Mouse (Mus musculus): ENCODE data around the gene Nfatc3. TPM values are rescaled to one million over a fixed set of nuclear protein-coding genes. Genes with fewer than 3 reads are reported as not detected.

Nfatc3 gene
- polyA plus RNA-seq, 1 experiment from 2014 or later: 3.2 TPM

GRCm38 (mm10) chr8:106127054-106127453 is 68.4 kb downstream of the Nfatc3 start:
- Histone ChIP-seq H3K4me1 (ENCODE audit: control insufficient read depth, insufficient read depth, low read length) (no peaks in the 10 kb centered on the region), H3K9me3 (ENCODE audit: control insufficient read depth, low read length) (no peaks in the 10 kb centered on the region), H3K4me2 (ENCODE audit: low read depth, low read length) (no peak overlapping the region), H3K9ac (replicated peaks; ENCODE audit: low read depth, low read length) (no peak overlapping the region), H3K27me3 (ENCODE audit: control insufficient read depth, insufficient read depth, low read length) (no peaks in the 10 kb centered on the region), H3K27ac (ENCODE audit: low read depth, low read length) (no peak overlapping the region), H3K4me3 (ENCODE audit: low read depth, low read length) (no peak overlapping the region), H3K36me3 (ENCODE audit: control insufficient read depth, insufficient read depth, low read length) (peaks cover 13% of the 10 kb centered on the region; the same call in 1 of the 2 replicates)
- 84% methylated on average over 3 of the region's 3 CpGs for WGBS
- ATAC-seq (ENCODE audit: low read depth): no peak

DNA sequence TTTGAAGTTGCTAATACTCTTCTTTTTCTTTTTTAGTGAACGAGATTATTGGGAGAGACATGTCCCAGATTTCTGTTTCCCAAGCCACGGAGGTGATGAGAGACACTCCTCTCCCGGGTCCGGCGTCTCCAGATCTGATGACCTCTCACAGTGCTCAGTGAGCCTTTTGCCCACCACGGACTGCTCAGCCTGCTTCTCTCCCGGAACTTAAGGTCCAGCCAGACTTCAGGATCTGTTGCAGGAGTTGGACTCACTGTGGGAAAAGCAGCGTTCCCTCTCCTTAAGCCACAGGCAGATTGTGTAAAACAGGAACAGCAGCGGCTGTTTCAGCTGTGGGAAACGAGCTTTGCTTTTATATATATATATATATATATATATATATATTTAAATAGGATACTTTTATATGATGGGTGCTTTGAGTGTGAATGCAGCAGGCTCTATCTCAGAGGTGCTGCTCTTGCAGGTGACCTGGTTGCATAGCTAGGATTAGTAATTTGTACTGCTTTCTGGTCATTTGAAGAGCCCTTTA is 69.3 kb downstream of the Nfatc3 start:
- Histone ChIP-seq H3K36me3 (ENCODE audit: control insufficient read depth, insufficient read depth, low read length) (peaks cover 19% of the 10 kb centered on the region), H3K27me3 (ENCODE audit: control insufficient read depth, insufficient read depth, low read length) (peaks cover 3% of the 10 kb centered on the region; the same call in 1 of the 2 replicates), H3K9me3 (ENCODE audit: control insufficient read depth, low read length) (no peaks in the 10 kb centered on the region), H3K9ac (replicated peaks; ENCODE audit: low read depth, low read length) (no peak overlapping the region), H3K4me3 (ENCODE audit: low read depth, low read length) (no peak overlapping the region), H3K27ac (ENCODE audit: low read depth, low read length) (no peak overlapping the region), H3K4me1 (ENCODE audit: control insufficient read depth, insufficient read depth, low read length) (no peaks in the 10 kb centered on the region), H3K4me2 (ENCODE audit: low read depth, low read length) (no peak overlapping the region)
- ATAC-seq (ENCODE audit: low read depth): no peak
- 95% methylated on average over 10 of the region's 10 CpGs for WGBS

DNA sequence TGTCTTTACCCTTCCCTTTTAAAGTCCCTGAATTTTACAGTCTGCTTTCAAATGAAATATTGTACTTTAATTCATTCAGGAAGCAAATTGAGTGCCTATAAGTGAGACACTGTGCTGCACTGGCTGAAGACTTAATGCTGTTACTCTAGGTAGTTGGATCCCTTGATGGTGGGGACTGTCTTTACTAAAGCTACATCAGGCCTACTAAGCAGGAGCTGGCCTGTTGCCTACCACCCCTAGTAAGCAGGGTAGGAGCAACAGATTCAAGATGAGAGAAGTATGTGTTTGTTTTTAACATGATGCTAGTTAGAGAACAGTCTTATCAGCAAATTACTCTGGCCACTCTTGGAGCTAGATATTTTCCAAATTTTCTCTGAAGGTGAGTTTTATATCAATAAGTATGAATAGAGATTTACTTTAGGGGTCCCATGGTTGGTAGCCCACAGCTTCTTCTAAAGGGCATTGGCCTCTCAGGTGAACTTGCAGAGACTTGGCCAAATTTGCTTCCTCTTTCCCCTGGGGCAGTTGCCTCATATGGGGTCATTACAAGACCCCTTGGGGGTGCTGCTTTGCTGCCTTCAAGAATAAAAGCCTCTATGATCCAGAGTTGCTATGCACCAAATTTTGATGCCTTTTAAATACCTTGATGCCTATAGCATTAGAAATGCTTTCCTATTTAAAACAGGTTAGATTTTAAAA is 70.7 kb downstream of the Nfatc3 start:
- Histone ChIP-seq H3K27me3 (ENCODE audit: control insufficient read depth, insufficient read depth, low read length) (peaks cover 16% of the 10 kb centered on the region), H3K4me3 (ENCODE audit: low read depth, low read length) (no peak overlapping the region), H3K9me3 (ENCODE audit: control insufficient read depth, low read length) (no peaks in the 10 kb centered on the region), H3K4me1 (ENCODE audit: control insufficient read depth, insufficient read depth, low read length) (no peaks in the 10 kb centered on the region), H3K36me3 (ENCODE audit: control insufficient read depth, insufficient read depth, low read length) (peaks cover 19% of the 10 kb centered on the region), H3K27ac (ENCODE audit: low read depth, low read length) (no peak overlapping the region), H3K9ac (replicated peaks; ENCODE audit: low read depth, low read length) (no peak overlapping the region), H3K4me2 (ENCODE audit: low read depth, low read length) (no peak overlapping the region)
- ATAC-seq (ENCODE audit: low read depth): no peak

DNA sequence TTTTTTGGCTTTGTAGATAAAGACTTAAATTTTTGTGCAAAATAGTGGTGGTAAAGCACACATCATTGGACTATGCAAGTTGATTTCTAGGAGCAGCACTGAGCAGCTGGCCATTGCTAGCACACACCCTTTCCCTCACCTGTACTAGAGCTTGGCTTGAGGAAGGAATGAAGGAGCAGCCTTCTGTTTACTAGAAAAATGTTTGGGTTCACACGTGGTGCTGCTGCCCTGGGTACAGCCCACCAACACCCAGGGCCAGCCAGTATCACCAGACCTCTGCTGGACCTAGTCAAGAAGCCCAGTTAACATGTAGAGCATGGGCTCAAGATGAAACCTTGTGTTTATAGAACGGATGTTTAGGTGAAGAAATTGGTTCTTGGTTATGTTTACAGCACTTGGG is 71.4 kb downstream of the Nfatc3 start:
- Histone ChIP-seq H3K9me3 (ENCODE audit: control insufficient read depth, low read length) (no peaks in the 10 kb centered on the region), H3K9ac (replicated peaks; ENCODE audit: low read depth, low read length) (no peak overlapping the region), H3K27me3 (ENCODE audit: control insufficient read depth, insufficient read depth, low read length) (peaks cover 21% of the 10 kb centered on the region), H3K27ac (ENCODE audit: low read depth, low read length) (no peak overlapping the region), H3K4me1 (ENCODE audit: control insufficient read depth, insufficient read depth, low read length) (no peaks in the 10 kb centered on the region), H3K36me3 (ENCODE audit: control insufficient read depth, insufficient read depth, low read length) (peaks cover 19% of the 10 kb centered on the region), H3K4me3 (ENCODE audit: low read depth, low read length) (no peak overlapping the region), H3K4me2 (ENCODE audit: low read depth, low read length) (no peak overlapping the region)
- WGBS: 91% methylated on average over 2 of the region's 2 CpGs
- no peak for ATAC-seq (ENCODE audit: low read depth)

DNA sequence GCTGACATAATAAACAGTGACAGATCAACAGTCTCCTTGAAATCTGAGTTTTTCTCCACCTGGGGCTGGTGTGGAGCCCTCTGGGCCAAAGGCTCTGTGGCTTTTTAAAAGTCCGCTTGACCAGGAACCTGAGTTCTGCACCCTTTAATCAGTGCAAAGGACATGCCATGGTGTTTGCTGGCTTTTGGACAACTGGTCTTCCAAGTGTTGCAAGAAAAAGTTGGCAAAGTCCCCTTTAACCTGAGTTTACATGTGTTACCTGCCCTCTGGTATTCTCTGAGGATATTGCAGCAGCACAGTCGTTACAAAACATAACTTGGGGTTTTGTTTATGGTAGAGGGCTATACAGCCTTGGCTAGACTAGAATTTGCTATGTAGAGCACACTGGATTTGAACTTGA is 71.9 kb downstream of the Nfatc3 start:
- Histone ChIP-seq H3K9ac (replicated peaks; ENCODE audit: low read depth, low read length) (no peak overlapping the region), H3K36me3 (ENCODE audit: control insufficient read depth, insufficient read depth, low read length) (peaks cover 19% of the 10 kb centered on the region), H3K9me3 (ENCODE audit: control insufficient read depth, low read length) (no peaks in the 10 kb centered on the region), H3K4me2 (ENCODE audit: low read depth, low read length) (no peak overlapping the region), H3K4me1 (ENCODE audit: control insufficient read depth, insufficient read depth, low read length) (no peaks in the 10 kb centered on the region), H3K27ac (ENCODE audit: low read depth, low read length) (no peak overlapping the region), H3K4me3 (ENCODE audit: low read depth, low read length) (no peak overlapping the region), H3K27me3 (ENCODE audit: control insufficient read depth, insufficient read depth, low read length) (peaks cover 26% of the 10 kb centered on the region)
- WGBS: 91% methylated on average over 2 of the region's 2 CpGs
- no peak for ATAC-seq (ENCODE audit: low read depth)

- Histone ChIP-seq H3K27ac (ENCODE audit: low read depth, low read length) (no peak overlapping the region), H3K9ac (replicated peaks; ENCODE audit: low read depth, low read length) (no peak overlapping the region), H3K4me3 (ENCODE audit: low read depth, low read length) (no peak overlapping the region), H3K36me3 (ENCODE audit: control insufficient read depth, insufficient read depth, low read length) (peaks cover 19% of the 10 kb centered on the region), H3K4me1 (ENCODE audit: control insufficient read depth, insufficient read depth, low read length) (peaks cover 3% of the 10 kb centered on the region; the same call in 1 of the 2 replicates), H3K9me3 (ENCODE audit: control insufficient read depth, low read length) (no peaks in the 10 kb centered on the region), H3K4me2 (ENCODE audit: low read depth, low read length) (no peak overlapping the region), H3K27me3 (ENCODE audit: control insufficient read depth, insufficient read depth, low read length) (peaks cover 31% of the 10 kb centered on the region)
- ATAC-seq (ENCODE audit: low read depth): no peak
- 92% methylated on average over 4 of the region's 4 CpGs for WGBS
These were observed 72.4 kb downstream of the Nfatc3 start for GRCm38 (mm10) chr8:106131021-106131420.

- 93% methylated on average over 7 of the region's 7 CpGs for WGBS
- H3K4me1 ChIP-seq (ENCODE audit: control insufficient read depth, insufficient read depth, low read length): peaks cover 8% of the 10 kb centered on the region; the same call in 1 of the 2 replicates
- H3K4me2 ChIP-seq (ENCODE audit: low read depth, low read length): no peak overlapping the region
- H3K9me3 ChIP-seq (ENCODE audit: control insufficient read depth, low read length): no peaks in the 10 kb centered on the region
- H3K27me3 ChIP-seq (ENCODE audit: control insufficient read depth, insufficient read depth, low read length): peaks cover 37% of the 10 kb centered on the region
- ATAC-seq (ENCODE audit: low read depth): no peak
- H3K27ac ChIP-seq (ENCODE audit: low read depth, low read length): no peak overlapping the region
- peaks cover 19% of the 10 kb centered on the region for H3K36me3 ChIP-seq (ENCODE audit: control insufficient read depth, insufficient read depth, low read length)
- no peak overlapping the region for H3K9ac ChIP-seq (replicated peaks; ENCODE audit: low read depth, low read length)
- no peak overlapping the region for H3K4me3 ChIP-seq (ENCODE audit: low read depth, low read length)
These were observed 73.0 kb downstream of the Nfatc3 start for GRCm38 (mm10) chr8:106131488-106132222.

DNA sequence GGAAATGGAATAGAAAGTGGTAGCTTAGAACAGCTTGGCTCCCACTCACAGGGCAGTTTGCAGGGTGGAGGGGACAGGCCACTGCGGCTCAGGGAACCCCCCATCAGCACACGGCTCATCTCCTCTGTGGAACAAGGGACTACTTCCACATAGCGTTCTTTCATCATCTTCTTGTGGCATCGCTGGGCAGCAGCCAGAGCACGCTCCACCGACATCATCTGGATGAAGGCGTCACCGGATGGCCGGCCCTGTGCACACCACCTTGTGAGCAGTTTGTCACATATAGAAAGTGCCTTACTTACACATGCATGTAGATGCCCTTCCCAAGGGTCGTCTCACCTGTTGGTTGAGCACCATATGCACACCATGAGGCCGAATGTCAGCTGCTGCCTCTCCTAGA is 73.7 kb downstream of the Nfatc3 start:
- Histone ChIP-seq H3K27me3 (ENCODE audit: control insufficient read depth, insufficient read depth, low read length) (peaks cover 44% of the 10 kb centered on the region), H3K4me3 (ENCODE audit: low read depth, low read length) (no peak overlapping the region), H3K4me1 (ENCODE audit: control insufficient read depth, insufficient read depth, low read length) (peaks cover 13% of the 10 kb centered on the region; the same call in 1 of the 2 replicates), H3K36me3 (ENCODE audit: control insufficient read depth, insufficient read depth, low read length) (peaks cover 19% of the 10 kb centered on the region), H3K9me3 (ENCODE audit: control insufficient read depth, low read length) (no peaks in the 10 kb centered on the region), H3K27ac (ENCODE audit: low read depth, low read length) (no peak overlapping the region), H3K4me2 (ENCODE audit: low read depth, low read length) (no peak overlapping the region), H3K9ac (replicated peaks; ENCODE audit: low read depth, low read length) (no peak overlapping the region)
- 96% methylated on average over 11 of the region's 11 CpGs for WGBS
- ATAC-seq (ENCODE audit: low read depth): no peak

GRCm38 (mm10) chr8:106133526-106133925 is 74.9 kb downstream of the Nfatc3 start:
- ATAC-seq (ENCODE audit: low read depth): no peak
- Histone ChIP-seq H3K27ac (ENCODE audit: low read depth, low read length) (no peak overlapping the region), H3K27me3 (ENCODE audit: control insufficient read depth, insufficient read depth, low read length) (peaks cover 47% of the 10 kb centered on the region), H3K36me3 (ENCODE audit: control insufficient read depth, insufficient read depth, low read length) (peaks cover 9% of the 10 kb centered on the region), H3K4me3 (ENCODE audit: low read depth, low read length) (no peak overlapping the region), H3K9me3 (ENCODE audit: control insufficient read depth, low read length) (no peaks in the 10 kb centered on the region), H3K4me2 (ENCODE audit: low read depth, low read length) (no peak overlapping the region), H3K4me1 (ENCODE audit: control insufficient read depth, insufficient read depth, low read length) (peaks cover 13% of the 10 kb centered on the region; the same call in 1 of the 2 replicates), H3K9ac (replicated peaks; ENCODE audit: low read depth, low read length) (no peak overlapping the region)
- WGBS: 73% methylated on average over 13 of the region's 13 CpGs

All from neural tube, embryonic 14.5 days (tissue).